Mouse (Mus musculus) megakaryocyte-erythroid progenitor cell, adult 5 weeks (primary cell): ENCODE results near the gene Sigirr. TPM values are rescaled to one million over a fixed set of nuclear protein-coding genes. Genes with fewer than 3 reads are reported as not detected.

ENCODE experiments used
- polyA plus RNA-seq: library from polyadenylated mRNA; stranded (reverse); fragments of >175 nt; gene quantifications from 2 replicates; pipeline ENCODE4 v1.2.3, GENCODE M21; 2012

Sigirr gene
- polyA plus RNA-seq: 25.0 and 28.0 TPM in 2 replicates

GRCm38 (mm10) chr7:141099911-141100691 is at the start of gene Sigirr:
Sigirr (minus strand) TSS chr7:141100572.

GRCm38 (mm10) chr7:141122245-141122644 is 21.9 kb upstream of the Sigirr start, which contains the start of gene Ptdss2:
Ptdss2 (plus strand) TSS chr7:141122382.

DNA sequence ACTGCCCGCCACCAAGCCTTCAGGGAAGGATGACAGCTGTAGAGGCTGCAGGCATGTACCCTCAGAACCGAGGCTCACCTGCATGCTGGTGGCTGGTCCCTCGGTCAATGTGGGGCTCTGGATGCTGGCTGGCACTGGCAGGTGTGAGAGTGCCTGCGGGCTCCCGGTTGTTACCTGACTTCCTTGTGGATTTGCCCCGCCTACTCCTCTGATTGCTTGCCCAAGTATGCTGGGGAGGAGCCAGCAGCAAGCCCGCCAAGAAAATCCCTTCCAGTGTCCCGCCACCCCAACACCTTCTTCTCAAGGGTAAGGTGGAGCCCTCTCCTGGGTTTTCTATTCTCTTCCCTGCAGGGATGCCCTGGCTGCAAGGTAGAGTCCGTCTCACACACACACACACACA is 17.3 kb upstream of the Sigirr start, which contains the start of gene Ano9:
Ano9 (minus strand) TSS at position 171 of the 400 bp plus-strand sequence.

DNA sequence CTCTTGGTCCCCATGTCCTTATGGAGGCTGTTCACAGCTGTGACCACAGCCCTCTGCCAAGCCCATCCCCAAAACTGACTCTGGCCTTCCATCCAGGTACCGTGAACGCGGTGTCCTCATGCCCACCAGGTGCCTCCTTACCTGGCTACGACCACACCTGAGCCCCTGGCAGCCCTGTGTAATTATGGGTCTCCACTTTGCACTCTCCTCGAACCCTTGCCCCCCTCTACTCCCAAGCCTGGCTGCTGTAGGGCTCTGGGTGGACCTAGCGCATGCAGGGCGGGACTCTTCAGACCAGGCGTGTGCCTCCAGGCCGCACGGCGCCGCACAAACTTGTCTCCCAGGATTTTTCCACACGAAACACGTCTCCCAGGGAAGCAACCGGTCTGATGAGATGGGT is 22.5 kb downstream of the Sigirr start, which contains the start of gene Pkp3:
Pkp3 (plus strand) TSS at position 378 of the 400 bp plus-strand sequence.

DNA sequence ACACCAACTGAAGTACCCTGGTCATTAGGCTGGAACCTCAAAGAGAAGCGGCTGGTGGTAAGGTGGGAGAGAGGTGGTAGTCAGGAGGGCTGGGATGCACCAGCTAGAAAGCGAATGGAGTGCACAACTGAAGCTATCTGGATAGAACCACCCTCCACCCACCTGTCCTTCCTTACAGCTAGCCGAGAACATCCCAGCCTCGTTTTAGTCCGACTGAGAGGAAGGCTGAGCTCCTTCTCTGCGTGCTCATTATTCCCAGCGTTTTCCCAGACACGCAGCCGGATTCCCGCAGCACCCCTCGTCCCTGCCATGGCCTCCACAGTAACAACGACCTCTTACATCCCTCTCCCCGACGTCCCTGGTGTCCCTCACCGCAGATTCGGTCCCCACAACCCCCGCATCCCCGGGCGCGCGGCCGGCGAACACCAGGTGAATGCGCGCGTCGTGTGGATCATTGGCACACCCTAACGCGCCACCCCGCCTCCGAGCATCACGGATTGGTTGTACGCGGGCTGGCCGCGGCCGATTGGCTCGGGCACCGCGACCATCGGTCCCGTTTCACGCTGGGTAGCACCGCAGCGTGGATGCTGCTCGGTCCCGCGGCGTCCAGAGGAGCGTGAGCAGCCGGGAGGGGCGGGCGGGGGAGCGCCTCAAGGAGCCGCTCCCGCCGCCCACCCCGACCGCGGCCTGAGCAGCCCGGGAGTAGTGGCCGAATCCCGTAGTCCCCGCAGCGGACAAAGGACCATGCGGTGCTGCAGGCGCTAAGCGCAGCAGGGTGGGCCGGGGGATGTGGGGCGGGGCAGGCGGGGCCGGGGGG is 39.7 kb downstream of the Sigirr start, which contains the start of gene B4galnt4:
B4galnt4 (plus strand) TSS at position 679 of the 817 bp plus-strand sequence.

Other genes with a start within 250 kb of the Sigirr start
- 3.4 and 3.5 TPM in 2 replicates for gene Gm45785, start 244.2 kb downstream of the Sigirr start, polyA plus RNA-seq
- 81.9 and 99.2 TPM in 2 replicates for gene Ric8a, start 243.6 kb downstream of the Sigirr start, polyA plus RNA-seq
- 12.2 and 15.3 TPM in 2 replicates for gene Bet1l, start 243.0 kb downstream of the Sigirr start, polyA plus RNA-seq
- 72.0 and 88.0 TPM in 2 replicates for gene Psmd13, start 218.6 kb downstream of the Sigirr start, polyA plus RNA-seq
- gene Sirt3, start 218.3 kb downstream of the Sigirr start, polyA plus RNA-seq: 87.3 and 88.0 TPM in 2 replicates
- not detected in 2 replicates for gene Cox8b, start 200.1 kb downstream of the Sigirr start, polyA plus RNA-seq
- 0.11 and 0.89 TPM in 2 replicates for gene Nlrp6, start 179.7 kb downstream of the Sigirr start, polyA plus RNA-seq
- gene Pgghg, start 159.2 kb downstream of the Sigirr start, polyA plus RNA-seq: 12.1 and 13.0 TPM in 2 replicates
- 0.30 and 0.40 TPM in 2 replicates for gene Ifitm5, start 150.3 kb downstream of the Sigirr start, polyA plus RNA-seq
- gene Gm45717, start 144.6 kb downstream of the Sigirr start, polyA plus RNA-seq: not detected in 2 replicates
- 395 and 470 TPM in 2 replicates for gene Ifitm2, start 144.6 kb downstream of the Sigirr start, polyA plus RNA-seq
- gene Ifitm1, start 133.4 kb downstream of the Sigirr start, polyA plus RNA-seq: 21.2 and 24.3 TPM in 2 replicates
- 34.6 and 44.1 TPM in 2 replicates for gene Ifitm3, start 89.8 kb downstream of the Sigirr start, polyA plus RNA-seq
- gene Ifitm6, start 82.6 kb downstream of the Sigirr start, polyA plus RNA-seq: 2.4 and 4.7 TPM in 2 replicates
- not detected in 2 replicates for gene Gm17387, start 71.4 kb downstream of the Sigirr start, polyA plus RNA-seq
- 5.3 and 7.4 TPM in 2 replicates for gene B4galnt4, start 39.5 kb downstream of the Sigirr start, polyA plus RNA-seq
- gene Pkp3, start 22.4 kb downstream of the Sigirr start, polyA plus RNA-seq: 5.2 and 6.1 TPM in 2 replicates
- gene Ano9, start 17.2 kb upstream of the Sigirr start, polyA plus RNA-seq: not detected in 2 replicates
- 57.1 and 69.8 TPM in 2 replicates for gene Ptdss2, start 21.8 kb upstream of the Sigirr start, polyA plus RNA-seq
- gene Rnh1, start 72.3 kb upstream of the Sigirr start, polyA plus RNA-seq: 24.0 and 25.0 TPM in 2 replicates
- gene Hras, start 93.4 kb upstream of the Sigirr start, polyA plus RNA-seq: 41.0 and 48.4 TPM in 2 replicates
- gene Lrrc56, start 93.6 kb upstream of the Sigirr start, polyA plus RNA-seq: 6.8 and 8.0 TPM in 2 replicates
- 0.20 and 0.49 TPM in 2 replicates for gene Lmntd2, start 113.5 kb upstream of the Sigirr start, polyA plus RNA-seq
- 13.1 and 15.1 TPM in 2 replicates for gene Rassf7, start 115.3 kb upstream of the Sigirr start, polyA plus RNA-seq
- 130 and 156 TPM in 2 replicates for gene Phrf1, start 128.2 kb upstream of the Sigirr start, polyA plus RNA-seq
- gene Irf7, start 165.9 kb upstream of the Sigirr start, polyA plus RNA-seq: 47.5 and 78.3 TPM in 2 replicates
- gene Cdhr5, start 176.2 kb upstream of the Sigirr start, polyA plus RNA-seq: 0.04 TPM in 1 of 2 replicates, not detected in the other
- gene Sct, start 178.6 kb upstream of the Sigirr start, polyA plus RNA-seq: not detected in 2 replicates
- gene Drd4, start 191.4 kb upstream of the Sigirr start, polyA plus RNA-seq: 0.03 TPM in 1 of 2 replicates, not detected in the other
- gene Deaf1, start 227.1 kb upstream of the Sigirr start, polyA plus RNA-seq: 77.8 and 93.7 TPM in 2 replicates
- gene Tmem80, start 227.2 kb upstream of the Sigirr start, polyA plus RNA-seq: 11.4 and 11.9 TPM in 2 replicates
- 0.39 and 1.3 TPM in 2 replicates for gene Eps8l2, start 238.3 kb upstream of the Sigirr start, polyA plus RNA-seq